Mouse (Mus musculus) forebrain, embryonic 16.5 days (tissue): ENCODE data around the gene Idh2. TPM values are rescaled to one million over a fixed set of nuclear protein-coding genes. Genes with fewer than 3 reads are reported as not detected.
"Not testable (repeated sequence)": the region's sequence is repeated elsewhere in the genome, so short reads cannot be mapped to it uniquely, and the experiment has no call there.

Experiments
- ATAC-seq: fragments of 200-750 bp; cut with Nextera tagmentation; 2 replicates; pipeline ENCODE4 v1.8.0; 2017; ENCODE audit warnings: mild to moderate bottlenecking, moderate library complexity
- H3K27ac ChIP-seq: fragments of 300-500 bp; sonication (generic); 2 replicates; pipeline ENCODE4 v1.5.1; 2014; ENCODE audit warnings: low read length, control low read depth
- H3K27me3 ChIP-seq: fragments of 300-500 bp; sonication (generic); replicated peaks from 2 replicates; pipeline ENCODE4 v1.6.1; 2014; ENCODE audit warnings: low read length; ENCODE audit not compliant: control insufficient read depth, insufficient read depth
- H3K36me3 ChIP-seq: fragments of 300-500 bp; sonication (generic); 2 replicates; pipeline ENCODE4 v1.6.1; 2014; ENCODE audit not compliant: control insufficient read depth, insufficient read depth
- H3K4me1 ChIP-seq: fragments of 300-500 bp; sonication (generic); replicated peaks from 2 replicates; pipeline ENCODE4 v1.6.1; 2014; ENCODE audit warnings: low read length; ENCODE audit not compliant: control insufficient read depth, insufficient read depth
- H3K4me2 ChIP-seq: fragments of 300-500 bp; sonication (generic); 2 replicates; pipeline ENCODE4 v1.6.1; 2014; ENCODE audit warnings: mild to moderate bottlenecking, low read length, control low read depth
- H3K4me3 ChIP-seq: fragments of 300-500 bp; sonication (generic); replicated peaks from 2 replicates; pipeline ENCODE4 v1.5.1; 2014; ENCODE audit warnings: mild to moderate bottlenecking, low read length, control low read depth
- H3K9ac ChIP-seq: fragments of 300-500 bp; sonication (generic); replicated peaks from 2 replicates; pipeline ENCODE4 v1.6.1; 2014; ENCODE audit warnings: low read depth, low read length, control low read depth
- H3K9me3 ChIP-seq: fragments of 300-500 bp; sonication (generic); 2 replicates; pipeline ENCODE4 v1.6.1; 2016; ENCODE audit warnings: low read length; ENCODE audit not compliant: control insufficient read depth
- WGBS: fragments of 180-500 bp; shearing (Covaris S2); extraction: QIAGEN DNeasy Blood & Tissue Kit; methylation state at CpG from one replicate; pipeline ENCODE4 v1.1.7; 2014; 5-methylcytosine and 5-hydroxymethylcytosine counted together
- polyA plus RNA-seq: library from polyadenylated mRNA; unstranded; fragments of >200 nt; fragmentation: Nextera tagmentation; extraction: Ambion mirVana; gene quantifications from 2 replicates; pipeline ENCODE4 v1.2.1, GENCODE M21; 2015

Idh2 gene
- polyA plus RNA-seq, 1 experiment from 2014 or later = 286 TPM

DNA sequence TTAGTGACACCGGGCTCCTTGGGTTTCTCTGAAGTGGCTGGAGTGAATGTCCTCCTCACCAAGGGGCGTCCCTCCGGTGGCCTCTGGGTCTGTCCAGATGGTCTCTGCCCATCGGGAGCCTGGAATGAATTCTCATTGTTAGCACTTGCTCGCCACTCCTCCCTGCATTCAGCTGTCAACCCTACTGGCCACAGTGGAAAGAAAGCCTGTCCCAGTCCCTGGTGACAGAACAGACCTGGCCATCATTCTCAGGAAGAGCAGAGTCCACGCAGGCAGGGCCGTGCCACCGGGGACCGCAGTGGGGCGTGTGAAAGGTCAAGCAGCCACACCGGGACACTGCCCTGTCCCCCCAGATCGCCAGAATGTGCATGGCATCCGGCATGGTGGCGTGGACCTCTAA, 57.4 kb downstream of the Idh2 start:
- Histone ChIP-seq H3K4me2 (no peak overlapping the region), H3K9me3 (no peaks in the 10 kb centered on the region), H3K27ac (peak overlapping the region; percentile 23), H3K9ac (no peak overlapping the region), H3K27me3 (no peaks in the 10 kb centered on the region), H3K4me1 (peaks cover 26% of the 10 kb centered on the region), H3K36me3 (no peaks in the 10 kb centered on the region), H3K4me3 (no peak overlapping the region)
- WGBS = 23% methylated on average over 14 of the region's 14 CpGs
- no peak for ATAC-seq

DNA sequence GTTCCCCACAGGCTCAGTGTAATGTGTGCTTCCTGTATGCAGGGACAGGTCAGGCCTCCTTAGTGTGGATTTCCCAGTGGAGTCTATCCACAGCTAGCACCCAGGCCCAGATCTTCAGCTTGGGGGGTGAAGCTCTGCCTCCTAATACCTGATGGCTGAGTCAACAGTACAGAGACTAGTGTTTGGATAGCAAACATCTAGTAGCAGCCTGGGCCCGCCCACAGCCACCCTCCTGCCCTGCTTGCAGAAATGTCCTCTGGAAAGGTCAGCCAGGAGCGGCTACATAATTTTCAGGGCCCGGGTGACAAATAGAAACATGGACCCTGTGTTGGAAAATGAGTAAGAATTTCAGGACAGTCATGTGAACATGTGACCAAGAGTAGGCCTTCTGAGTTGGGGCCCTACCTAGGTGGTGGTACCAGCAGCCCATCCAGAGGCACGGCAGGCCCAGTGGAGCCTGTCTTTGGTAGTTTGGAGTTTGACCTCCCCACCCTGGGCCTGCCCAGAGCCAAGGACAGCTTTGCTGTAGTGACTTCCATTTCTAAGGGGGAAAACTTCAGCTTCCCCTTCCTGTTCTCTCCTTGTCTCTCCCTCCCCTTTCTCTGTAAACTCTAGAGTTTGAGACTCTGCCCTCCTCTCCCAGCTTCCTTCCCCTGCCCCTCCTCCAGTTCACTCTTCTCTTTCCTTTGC, 58.0 kb downstream of the Idh2 start:
- H3K27ac ChIP-seq = no peak overlapping the region; the same call in 1 of the 2 replicates
- 75% methylated on average over 4 of the region's 4 CpGs for WGBS
- no peak overlapping the region for H3K4me2 ChIP-seq

DNA sequence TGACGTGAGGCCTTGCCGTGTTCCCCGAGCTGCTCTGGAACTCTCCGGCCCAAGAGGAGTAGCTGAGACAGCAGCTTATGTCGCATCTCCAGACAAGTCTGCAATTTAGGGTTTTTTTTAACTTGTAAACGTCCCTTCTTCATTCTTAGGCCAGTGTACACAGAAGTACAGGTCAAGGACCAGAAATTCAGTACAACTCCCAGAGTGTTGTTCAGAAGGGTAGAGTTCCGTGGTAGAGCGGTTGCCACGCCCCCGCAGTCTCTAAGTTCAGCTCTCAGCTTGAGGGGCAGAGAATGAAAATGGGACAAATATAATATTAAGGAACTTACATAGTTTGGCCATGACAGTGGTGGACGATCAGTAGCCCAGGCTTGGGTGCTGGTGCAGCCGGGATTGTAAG, 59.4 kb downstream of the Idh2 start:
- H3K9me3 ChIP-seq = no peaks in the 10 kb centered on the region
- no peaks in the 10 kb centered on the region for H3K27me3 ChIP-seq
- no peak overlapping the region for H3K4me3 ChIP-seq
- no peaks in the 10 kb centered on the region for H3K36me3 ChIP-seq
- ATAC-seq = no peak
- 88% methylated on average over 12 of the region's 12 CpGs for WGBS
- H3K4me2 ChIP-seq = no peak overlapping the region
- no peak overlapping the region for H3K9ac ChIP-seq
- peaks cover 33% of the 10 kb centered on the region for H3K4me1 ChIP-seq
- H3K27ac ChIP-seq = no peak overlapping the region

More for the DNA sequence above, 58.0 kb downstream of the Idh2 start:
- Histone ChIP-seq H3K9ac (no peak overlapping the region), H3K4me3 (no peak overlapping the region), H3K4me1 (peaks cover 29% of the 10 kb centered on the region), H3K9me3 (no peaks in the 10 kb centered on the region), H3K27me3 (no peaks in the 10 kb centered on the region), H3K36me3 (no peaks in the 10 kb centered on the region)
- ATAC-seq = no peak

DNA sequence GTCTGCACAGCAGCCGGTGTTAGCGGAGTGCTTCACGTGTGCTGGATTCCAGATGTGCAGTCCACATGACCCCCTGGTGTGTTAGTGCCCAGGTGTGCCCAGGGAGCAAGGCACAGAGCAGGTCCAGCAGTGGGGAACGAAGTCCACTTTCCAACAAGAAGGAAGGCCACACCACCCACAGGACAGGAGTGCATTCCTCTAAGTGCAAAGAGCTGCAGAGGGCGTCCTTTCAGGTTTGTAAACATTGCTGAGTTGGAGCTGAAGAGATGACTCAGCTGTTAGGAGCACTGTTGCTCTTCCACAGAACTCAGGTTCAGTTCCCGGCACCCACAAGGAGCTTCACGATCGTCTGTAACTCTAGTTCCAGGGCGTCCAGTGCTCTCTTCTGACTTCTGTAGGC, 62.0 kb downstream of the Idh2 start:
- Histone ChIP-seq H3K36me3 (no peaks in the 10 kb centered on the region), H3K27ac (no peak overlapping the region), H3K4me3 (no peak overlapping the region), H3K27me3 (no peaks in the 10 kb centered on the region), H3K4me2 (no peak overlapping the region), H3K9ac (no peak overlapping the region), H3K4me1 (peaks cover 34% of the 10 kb centered on the region), H3K9me3 (no peaks in the 10 kb centered on the region)
- 96% methylated on average over 9 of the region's 9 CpGs for WGBS
- no peak for ATAC-seq

DNA sequence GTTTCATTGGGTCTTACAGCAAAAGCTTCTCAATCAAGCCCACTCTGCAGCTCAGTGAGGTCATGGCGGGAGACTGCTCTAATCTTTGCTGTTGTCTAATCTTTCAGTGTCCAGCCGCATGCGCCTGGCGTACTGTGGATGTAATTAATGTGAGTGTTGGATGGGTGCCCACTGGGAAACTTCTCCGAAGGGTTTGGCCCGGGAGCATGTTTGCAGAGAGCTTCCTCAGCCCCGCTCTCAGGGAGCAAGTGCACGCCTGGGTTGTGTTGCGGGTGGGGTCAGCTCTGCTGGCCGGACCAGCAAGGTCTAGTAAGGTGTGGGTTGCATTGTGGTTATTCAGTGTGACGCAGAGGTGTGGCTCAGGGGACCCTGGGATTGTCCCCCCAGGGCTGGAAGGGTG, 62.9 kb downstream of the Idh2 start:
- peaks cover 34% of the 10 kb centered on the region for H3K4me1 ChIP-seq
- no peak overlapping the region for H3K27ac ChIP-seq
- 0 out of 2 replicates have a peak, but pooled peaks have one; percentile 27 for ATAC-seq
- no peaks in the 10 kb centered on the region for H3K27me3 ChIP-seq
- H3K4me3 ChIP-seq = no peak overlapping the region
- H3K9ac ChIP-seq = no peak overlapping the region
- no peaks in the 10 kb centered on the region for H3K9me3 ChIP-seq
- WGBS = 32% methylated on average over 11 of the region's 11 CpGs
- H3K36me3 ChIP-seq = no peaks in the 10 kb centered on the region
- no peak overlapping the region for H3K4me2 ChIP-seq

DNA sequence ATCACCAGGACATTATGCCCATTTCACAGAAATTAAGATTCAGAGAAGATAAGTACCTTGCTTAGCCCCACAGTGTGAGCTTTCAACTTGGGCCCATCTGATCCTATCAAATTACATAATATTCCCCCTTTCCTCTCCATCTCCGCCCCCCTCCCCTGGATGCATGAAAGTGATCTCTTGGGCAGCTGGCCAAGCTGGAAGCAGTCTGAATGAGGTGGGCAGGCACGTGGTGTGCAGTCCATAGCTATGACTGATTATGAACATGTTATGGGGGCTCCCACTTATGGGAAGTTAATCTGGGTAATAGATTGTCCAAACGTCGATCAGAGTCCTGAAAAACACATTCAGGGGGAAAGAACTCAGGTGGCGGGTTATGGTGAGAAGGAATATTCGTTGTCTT, 63.4 kb downstream of the Idh2 start:
- Histone ChIP-seq H3K4me2 (no peak overlapping the region), H3K27me3 (no peaks in the 10 kb centered on the region), H3K4me1 (peaks cover 34% of the 10 kb centered on the region), H3K36me3 (no peaks in the 10 kb centered on the region), H3K9me3 (no peaks in the 10 kb centered on the region), H3K4me3 (no peak overlapping the region), H3K27ac (no peak overlapping the region), H3K9ac (no peak overlapping the region)
- peak; percentile 14; the same call in 1 of the 2 replicates for ATAC-seq
- WGBS = 52% methylated on average over 6 of the region's 6 CpGs

DNA sequence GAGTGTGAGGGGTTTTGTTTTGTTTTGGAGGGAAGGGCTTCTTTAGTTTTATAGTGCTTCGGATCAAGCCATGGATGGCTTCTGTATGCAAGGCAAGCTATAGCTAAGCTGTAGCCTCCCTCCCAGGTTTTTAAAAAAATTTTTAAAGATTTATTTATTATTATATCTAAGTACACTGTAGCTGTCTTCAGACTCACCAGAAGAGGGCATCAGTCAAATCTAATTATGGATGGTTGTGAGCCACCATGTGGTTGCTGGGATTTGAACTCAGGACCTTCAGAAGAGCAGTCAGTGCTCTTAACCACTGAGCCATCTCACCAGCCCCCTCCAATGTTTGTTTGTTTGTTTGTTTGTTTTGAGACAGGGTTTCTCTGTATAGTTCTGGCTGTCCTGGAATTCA, 64.8 kb downstream of the Idh2 start:
- not testable (repeated sequence) for H3K4me2 ChIP-seq, H3K27ac ChIP-seq, H3K4me3 ChIP-seq, H3K9me3 ChIP-seq, H3K36me3 ChIP-seq, H3K27me3 ChIP-seq, ATAC-seq, H3K9ac ChIP-seq
- WGBS = 94% methylated on average over 1 of the region's 1 CpGs
- H3K4me1 ChIP-seq = peaks cover 29% of the 10 kb centered on the region

DNA sequence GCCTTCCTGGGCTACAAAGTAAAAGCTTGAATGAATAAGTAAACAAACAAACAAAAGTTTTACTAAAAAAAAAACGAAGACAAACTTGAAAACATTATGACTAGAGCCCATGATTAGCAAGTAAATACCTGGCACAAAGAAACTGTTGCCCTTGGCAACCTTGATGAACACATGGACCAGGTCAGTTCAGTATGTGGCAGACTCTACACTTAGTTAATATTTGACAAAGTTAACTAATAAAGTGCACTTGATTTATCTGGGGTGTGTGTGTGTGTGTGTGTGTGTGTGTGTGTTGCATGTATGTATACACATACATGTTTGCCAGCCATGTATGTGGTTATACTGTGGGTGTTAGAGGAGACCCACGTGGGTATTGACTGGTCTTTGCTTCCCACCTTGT, 65.4 kb downstream of the Idh2 start:
- Histone ChIP-seq H3K27ac (no peak overlapping the region), H3K9ac (no peak overlapping the region), H3K36me3 (no peaks in the 10 kb centered on the region), H3K4me2 (no peak overlapping the region), H3K27me3 (no peaks in the 10 kb centered on the region), H3K4me3 (no peak overlapping the region), H3K4me1 (peaks cover 32% of the 10 kb centered on the region), H3K9me3 (no peaks in the 10 kb centered on the region)
- 51% methylated on average over 2 of the region's 2 CpGs for WGBS
- no peak for ATAC-seq

DNA sequence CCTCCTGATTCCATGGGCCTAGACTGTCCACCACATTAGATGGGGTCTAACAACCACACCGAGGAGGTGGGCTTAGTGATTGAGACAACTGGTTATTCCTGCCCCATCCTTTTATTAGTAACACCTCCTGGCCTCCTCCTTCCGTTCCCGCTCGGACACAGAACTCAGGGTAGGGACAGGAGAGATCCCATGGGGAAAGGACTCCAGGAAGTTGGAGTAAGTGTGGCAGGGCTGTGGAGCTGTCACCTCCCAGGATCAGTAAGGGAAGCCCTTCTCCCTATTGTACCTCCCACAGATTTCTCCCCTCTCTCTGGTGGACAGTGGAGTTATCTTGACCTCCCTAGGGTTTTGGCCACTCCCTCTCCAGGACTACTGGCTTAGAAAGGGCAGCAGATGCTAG, 68.2 kb downstream of the Idh2 start:
- Histone ChIP-seq H3K4me2 (no peak overlapping the region), H3K27ac (no peak overlapping the region), H3K9ac (no peak overlapping the region), H3K36me3 (no peaks in the 10 kb centered on the region), H3K4me3 (no peak overlapping the region), H3K4me1 (peaks cover 35% of the 10 kb centered on the region), H3K27me3 (no peaks in the 10 kb centered on the region), H3K9me3 (no peaks in the 10 kb centered on the region)
- no peak for ATAC-seq
- 92% methylated on average over 4 of the region's 4 CpGs for WGBS
